Mouse (Mus musculus) MEL (cell line): ENCODE measurements around the gene Prss32. TPM values are rescaled to one million over a fixed set of nuclear protein-coding genes. Genes with fewer than 3 reads are reported as not detected.

ENCODE experiments used
- DNase-seq: peaks from one replicate; pipeline ENCODE4 v3.0.0; 2011; ENCODE audit warnings: low read depth, low spot score
- H3K27ac ChIP-seq: 2 replicates; pipeline ENCODE4 v1.5.1; 2012; ENCODE audit warnings: low read depth, mild to moderate bottlenecking, control low read depth, low read length, moderate library complexity; ENCODE audit not compliant: control insufficient read depth
- H3K27me3 ChIP-seq, 2 experiments: fragments of 150-350 bp in 1 of 2; sonication (generic) in 1 of 2; 2 replicates each; pipeline ENCODE4 v1.6.1; 2012; ENCODE audit warnings: low read length in 2 of 2, mild to moderate bottlenecking in 2 of 2, improper control_type of control experiment in 1 of 2, moderate library complexity in 1 of 2; ENCODE audit not compliant: insufficient read depth in 2 of 2, control insufficient read depth in 1 of 2
- H3K36me3 ChIP-seq, 2 experiments: 2 replicates each; pipeline ENCODE4 v1.6.1; 2012 to 2014; ENCODE audit warnings: low read length in 2 of 2, improper control_type of control experiment in 1 of 2, inconsistent platforms in 1 of 2, mild to moderate bottlenecking in 1 of 2; ENCODE audit not compliant: insufficient read depth in 2 of 2, control insufficient read depth in 1 of 2
- H3K4me1 ChIP-seq, 2 experiments: fragments of 150-350 bp in 1 of 2; sonication (generic) in 1 of 2; 2 replicates each; pipeline ENCODE4 v1.6.1; 2012; ENCODE audit warnings: low read length in 2 of 2, improper control_type of control experiment in 1 of 2, mild to moderate bottlenecking in 1 of 2; ENCODE audit not compliant: insufficient read depth in 2 of 2, control insufficient read depth in 1 of 2
- H3K4me3 ChIP-seq, 2 experiments: fragments of 150-350 bp in 1 of 2; sonication (generic) in 1 of 2; 2 replicates each; pipeline ENCODE4 v1.5.1; 2012; ENCODE audit warnings: low read depth in 2 of 2, low read length in 2 of 2, mild to moderate bottlenecking in 2 of 2, moderate library complexity in 2 of 2, control low read depth in 1 of 2, improper control_type of control experiment in 1 of 2; ENCODE audit not compliant: control insufficient read depth in 1 of 2, insufficient read depth in 1 of 2
- H3K79me2 ChIP-seq: 2 replicates; pipeline ENCODE4 v1.6.1; 2012; ENCODE audit warnings: mild to moderate bottlenecking, low read length, moderate library complexity; ENCODE audit not compliant: control insufficient read depth, poor library complexity, insufficient read depth
- H3K9ac ChIP-seq: 2 replicates; pipeline ENCODE4 v1.6.1; 2012; ENCODE audit warnings: low read depth, mild to moderate bottlenecking, control low read depth, low read length, moderate library complexity; ENCODE audit not compliant: control insufficient read depth, poor library complexity, severe bottlenecking
- H3K9me3 ChIP-seq: fragments of 150-350 bp; sonication (generic); replicated peaks from 2 replicates; pipeline ENCODE4 v1.6.1; 2012; ENCODE audit warnings: mild to moderate bottlenecking, low read length, improper control_type of control experiment, moderate library complexity; ENCODE audit not compliant: insufficient read depth
- BHLHE40 ChIP-seq: IDR thresholded peaks from 2 replicates; pipeline ENCODE4 v1.6.1; 2012; ENCODE audit warnings: low read depth, mild to moderate bottlenecking, inconsistent platforms, low read length, improper control_type of control experiment, borderline replicate concordance
- CHD1 ChIP-seq: IDR thresholded peaks from 2 replicates; pipeline ENCODE4 v1.6.1; 2012; ENCODE audit warnings: low read depth, mild to moderate bottlenecking, inconsistent platforms, low read length, improper control_type of control experiment
- CTCF ChIP-seq, 3 experiments: IDR thresholded peaks in 2 of 3; conservative IDR thresholded peaks in 1 of 3; 2 replicates each; pipeline ENCODE4 v1.5.1; 2011 to 2012; ENCODE audit warnings: low read length in 3 of 3, low read depth in 2 of 3, mild to moderate bottlenecking in 2 of 3, improper control_type of control experiment in 1 of 3, inconsistent platforms in 1 of 3, mixed read lengths in 1 of 3, moderate library complexity in 1 of 3; ENCODE audit not compliant: control insufficient read depth in 1 of 3, insufficient read depth in 1 of 3, poor library complexity in 1 of 3, severe bottlenecking in 1 of 3
- E2F4 ChIP-seq: IDR thresholded peaks from 2 replicates; pipeline ENCODE4 v1.6.1; 2011; ENCODE audit warnings: low read depth, low read length, improper control_type of control experiment, borderline replicate concordance
- EP300 ChIP-seq, 2 experiments: IDR thresholded peaks; 2 replicates each; pipeline ENCODE4 v1.6.1; 2011; ENCODE audit warnings: improper control_type of control experiment in 2 of 2, low read length in 2 of 2, low read depth in 1 of 2, mild to moderate bottlenecking in 1 of 2
- GABPA ChIP-seq: IDR thresholded peaks from 2 replicates; pipeline ENCODE4 v1.6.1; 2012; ENCODE audit warnings: low read depth, mild to moderate bottlenecking, inconsistent platforms, low read length, improper control_type of control experiment, moderate library complexity
- HCFC1 ChIP-seq: IDR thresholded peaks from 2 replicates; pipeline ENCODE4 v1.6.1; 2012; ENCODE audit warnings: low read depth, mild to moderate bottlenecking, inconsistent platforms, low read length, improper control_type of control experiment, moderate library complexity
- JUND ChIP-seq: IDR thresholded peaks from 2 replicates; pipeline ENCODE4 v1.6.1; 2011; ENCODE audit warnings: low read depth, mild to moderate bottlenecking, improper control_type of control experiment, low read length
- KAT2A ChIP-seq: conservative IDR thresholded peaks from 2 replicates; pipeline ENCODE4 v1.6.1; 2012; ENCODE audit warnings: low read depth, low read length, improper control_type of control experiment, inconsistent platforms
- MAFK ChIP-seq: IDR thresholded peaks from 2 replicates; pipeline ENCODE4 v1.6.1; 2011; ENCODE audit warnings: low read depth, mild to moderate bottlenecking, low read length, improper control_type of control experiment, borderline replicate concordance
- MAX ChIP-seq: IDR thresholded peaks from 2 replicates; pipeline ENCODE4 v1.6.1; 2011; ENCODE audit warnings: low read length, improper control_type of control experiment
- MAZ ChIP-seq: IDR thresholded peaks from 2 replicates; pipeline ENCODE4 v1.6.1; 2012; ENCODE audit warnings: low read depth, mild to moderate bottlenecking, inconsistent platforms, low read length, improper control_type of control experiment
- MEF2A ChIP-seq: IDR thresholded peaks from 2 replicates; pipeline ENCODE4 v1.6.1; 2014; ENCODE audit warnings: low read depth, mild to moderate bottlenecking, inconsistent platforms, low read length, improper control_type of control experiment; ENCODE audit not compliant: poor library complexity, insufficient replicate concordance, severe bottlenecking; ENCODE audit errors: extremely low read depth
- MYC ChIP-seq: IDR thresholded peaks from 2 replicates; pipeline ENCODE4 v1.6.1; 2011; ENCODE audit warnings: low read depth, mild to moderate bottlenecking, low read length, improper control_type of control experiment, moderate library complexity
- NRF1 ChIP-seq: IDR thresholded peaks from 2 replicates; pipeline ENCODE4 v1.6.1; 2014; ENCODE audit warnings: low read depth, mild to moderate bottlenecking, inconsistent platforms, low read length, improper control_type of control experiment, moderate library complexity; ENCODE audit not compliant: poor library complexity, insufficient read depth, severe bottlenecking
- POLR2A ChIP-seq, 2 experiments: IDR thresholded peaks; 2 replicates each; pipeline ENCODE4 v1.6.1; 2011 to 2012; ENCODE audit warnings: low read length in 2 of 2, mild to moderate bottlenecking in 2 of 2, control low read depth in 1 of 2, improper control_type of control experiment in 1 of 2, low read depth in 1 of 2, moderate library complexity in 1 of 2; ENCODE audit not compliant: control insufficient read depth in 1 of 2, insufficient read depth in 1 of 2, poor library complexity in 1 of 2
- POLR2AphosphoS5 ChIP-seq: IDR thresholded peaks from 2 replicates; pipeline ENCODE4 v1.6.1; 2012; ENCODE audit warnings: low read depth, borderline replicate concordance, mild to moderate bottlenecking, inconsistent platforms, low read length, moderate library complexity, mixed read lengths
- RAD21 ChIP-seq: IDR thresholded peaks from 2 replicates; pipeline ENCODE4 v1.6.1; 2011; ENCODE audit warnings: mild to moderate bottlenecking, low read depth, low read length, improper control_type of control experiment
- RCOR1 ChIP-seq: IDR thresholded peaks from 2 replicates; pipeline ENCODE4 v1.6.1; 2012; ENCODE audit warnings: low read depth, mild to moderate bottlenecking, inconsistent platforms, low read length, improper control_type of control experiment
- SIN3A ChIP-seq: IDR thresholded peaks from 2 replicates; pipeline ENCODE4 v1.6.1; 2012; ENCODE audit warnings: low read length, improper control_type of control experiment, inconsistent platforms
- UBTF ChIP-seq: IDR thresholded peaks from 2 replicates; pipeline ENCODE4 v1.6.1; 2012; ENCODE audit warnings: low read depth, mild to moderate bottlenecking, inconsistent platforms, low read length, improper control_type of control experiment, moderate library complexity, borderline replicate concordance; ENCODE audit not compliant: insufficient read depth
- USF2 ChIP-seq, 2 experiments: IDR thresholded peaks; 2 replicates each; pipeline ENCODE4 v1.6.1; 2011 to 2012; ENCODE audit warnings: improper control_type of control experiment in 2 of 2, low read length in 2 of 2, borderline replicate concordance in 1 of 2, inconsistent platforms in 1 of 2, low read depth in 1 of 2, mild to moderate bottlenecking in 1 of 2; ENCODE audit not compliant: insufficient read depth in 1 of 2
- ZMIZ1 ChIP-seq: IDR thresholded peaks from 2 replicates; pipeline ENCODE4 v1.6.1; 2012; ENCODE audit warnings: low read depth, mild to moderate bottlenecking, inconsistent platforms, low read length, improper control_type of control experiment, moderate library complexity
- ZNF384 ChIP-seq: IDR thresholded peaks from 2 replicates; pipeline ENCODE4 v1.6.1; 2012; ENCODE audit warnings: low read depth, mild to moderate bottlenecking, inconsistent platforms, low read length, improper control_type of control experiment
- polyA plus RNA-seq, 2 experiments: library from polyadenylated mRNA; stranded (reverse) in 1 of 2; unstranded in 1 of 2; fragments of >175 nt in 1 of 2; fragments of >200 nt in 1 of 2; gene quantifications; 2 replicates each; pipeline versions ENCODE4 v1.2.1 to v1.2.4; 2012; ENCODE audit warnings: low replicate concordance in 2 of 2, low read depth in 1 of 2; ENCODE audit not compliant: insufficient read length in 2 of 2, insufficient read depth in 1 of 2, missing spikeins in 1 of 2
- total RNA-seq: library from RNA; depleted of rRNA; stranded (reverse); fragments of 300-350 nt; gene quantifications from 2 replicates; pipeline ENCODE4 v1.2.3, GENCODE M21; 2012

Prss32 gene
- total and polyA plus RNA-seq, 3 experiments: 0.71 TPM; not detected in 2

- no peak overlapping the region for H3K27ac ChIP-seq
- TF ChIP-seq MAFK (no peak), POLR2AphosphoS5 (no peak), NRF1 (no peak), CTCF (IDR thresholded peaks at IDR 0.05 in 2 of 3, conservative IDR thresholded peaks at IDR 0.05 in 1 of 3; ENCODE audit: control insufficient read depth in 1 of 3, insufficient read depth in 1 of 3, low read depth in 2 of 3, low read length in 3 of 3, poor library complexity in 1 of 3, severe bottlenecking in 1 of 3) (no peak), RCOR1 (no peak), GABPA (no peak), SIN3A (no peak), ZNF384 (no peak), EP300 (IDR thresholded peaks at IDR 0.05; ENCODE audit: low read depth in 1 of 2, low read length in 2 of 2) (no peak), BHLHE40 (no peak), KAT2A (no peak)
- TF ChIP-seq, all 39 proteins: peak for 0
- Histone ChIP-seq H3K9me3 (no peaks in the 10 kb centered on the region), H3K4me3 (no peak overlapping the region), H3K9ac (no peak overlapping the region), H3K4me1 (no peaks in the 10 kb centered on the region), H3K79me2 (no peaks in the 10 kb centered on the region), H3K36me3 (no peaks in the 10 kb centered on the region), H3K27me3 (peaks cover 0 to 2% of the 10 kb centered on the region in 2 experiments; a peak in 1 of 4 replicates)
- no peak for DNase-seq
These were observed 13.5 kb downstream of the Prss32 start for GRCm38 (mm10) chr17:23857193-23857592.

DNA sequence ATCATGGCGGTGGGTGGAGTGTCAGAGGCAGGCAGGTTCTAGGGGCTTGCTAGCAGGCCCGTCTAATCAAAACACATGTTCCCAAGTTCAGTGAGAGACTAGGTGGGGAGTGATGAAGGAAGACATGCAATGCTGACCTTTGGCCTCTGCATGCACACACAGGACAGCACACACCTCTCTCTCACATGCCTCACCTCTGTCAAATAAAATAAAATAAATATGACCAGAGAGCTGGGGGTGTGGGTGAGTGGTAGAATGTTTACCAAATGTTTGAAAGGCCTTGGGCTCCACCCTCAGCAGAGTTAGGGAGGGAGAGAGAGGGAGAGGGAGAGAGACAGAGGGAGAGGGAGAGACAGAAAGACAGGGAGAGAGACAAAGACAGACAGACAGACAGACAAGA is 14.3 kb downstream of the Prss32 start:
- no peak for DNase-seq
- H3K36me3 ChIP-seq: no peaks in the 10 kb centered on the region
- no peak for TF ChIP-seq MYC
- no peak for TF ChIP-seq MAX
- no peak for TF ChIP-seq E2F4
- no peak for TF ChIP-seq JUND
- TF ChIP-seq RAD21: no peak

DNA sequence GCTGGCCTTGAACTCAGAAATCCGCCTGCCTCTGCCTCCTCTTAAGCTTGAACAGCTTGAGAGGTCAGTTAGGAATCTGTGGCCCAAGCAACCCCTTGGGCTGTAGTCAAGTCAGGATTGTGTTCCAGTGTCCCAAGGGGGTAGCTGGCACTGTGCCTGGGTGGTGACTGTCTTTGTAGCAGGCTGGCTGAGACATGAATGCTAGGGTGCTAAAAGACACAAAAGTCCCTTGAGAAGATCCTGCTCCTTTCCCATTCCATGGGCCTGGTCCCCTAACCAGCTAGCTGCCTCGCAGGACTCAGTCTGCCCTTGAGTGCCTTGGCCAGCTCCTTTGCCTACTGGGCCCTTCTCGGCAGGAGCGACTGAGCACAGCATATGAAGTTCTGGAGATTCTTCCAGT is 19.3 kb downstream of the Prss32 start:
- Histone ChIP-seq H3K27me3 (peaks cover 0 to 2% of the 10 kb centered on the region in 2 experiments; a peak in 1 of 4 replicates), H3K9ac (no peak overlapping the region), H3K9me3 (no peaks in the 10 kb centered on the region), H3K27ac (no peak overlapping the region), H3K4me3 (no peak overlapping the region)
- DNase-seq: no peak
- TF ChIP-seq MAZ (no peak), MEF2A (no peak), USF2 (IDR thresholded peaks at IDR 0.05; ENCODE audit: borderline replicate concordance in 1 of 2, insufficient read depth in 1 of 2, low read depth in 1 of 2, low read length in 2 of 2) (no peak), UBTF (no peak), RCOR1 (no peak), HCFC1 (no peak), POLR2A (IDR thresholded peaks at IDR 0.05; ENCODE audit: control insufficient read depth in 1 of 2, insufficient read depth in 1 of 2, low read depth in 1 of 2, low read length in 2 of 2, poor library complexity in 1 of 2) (no peak), CHD1 (no peak), SIN3A (no peak), ZMIZ1 (no peak)
- TF ChIP-seq, all 39 proteins: peak for 0
- H3K79me2 ChIP-seq: no peaks in the 10 kb centered on the region
- H3K4me1 ChIP-seq: no peaks in the 10 kb centered on the region
- H3K36me3 ChIP-seq: no peaks in the 10 kb centered on the region

More for the DNA sequence above, 14.3 kb downstream of the Prss32 start:
- H3K9ac ChIP-seq: no peak overlapping the region
- no peaks in the 10 kb centered on the region for H3K4me1 ChIP-seq
- H3K9me3 ChIP-seq: no peaks in the 10 kb centered on the region
- no peak overlapping the region for H3K27ac ChIP-seq
- H3K4me3 ChIP-seq: no peak overlapping the region
- H3K27me3 ChIP-seq: peaks cover 0 to 2% of the 10 kb centered on the region in 2 experiments; a peak in 1 of 4 replicates
- no peaks in the 10 kb centered on the region for H3K79me2 ChIP-seq
